In genomic region chr14:11510173-11510572, GRCm38 (mm10) we compare ENCODE assay signal across 10 mouse cellular contexts. TPM values are rescaled to one million over a fixed set of nuclear protein-coding genes. Genes with fewer than 3 reads are reported as not detected.
DNase-seq lines count a peak whose midpoint lies in the region.
"Had no signal": no experiment of that assay in that cellular context is flagged by ENCODE, and none has a peak within 500 bp of the region (broad histone marks: within the 10 kb centered on the region; RNA-seq: fewer than 3 reads in every experiment).

No protein-coding gene starts in this region.

- peak; percentile 4 for DNase-seq in cerebellum, adult 9-11 months
- no peak for DNase-seq in cerebellum, adult 11 months
- DNase-seq in kidney, postnatal 25 days: peak; percentile 15 to 47
- no peak for DNase-seq in kidney, postnatal 10 days
- DNase-seq in adrenal gland, postnatal 25 days: peak; percentile 50
- DNase-seq in heart, postnatal 25 days (ENCODE audit: low spot score): peak; percentile 9
- no peak for DNase-seq in thymus, postnatal 0 days (ENCODE audit: low spot score)
- no peak for DNase-seq in spleen, postnatal 10 days (ENCODE audit: low spot score in 2 of 2)
- DNase-seq: right cerebral cortex, postnatal 14 days; thymus, adult 2 months had no signal

- intact Hi-C loops in heart, postnatal 25 days (cut with DNase I): no loop called here

RNA-seq across cellular contexts. Expression of gene Ptprg, which starts 43.2 kb away (rescaled TPM):
- total RNA-seq in adrenal gland, postnatal 25 days (2021): 88.7 and 106 TPM in 2 replicates
- total RNA-seq in heart, postnatal 25 days (2021): 10 to 100 TPM; 58.0 to 62.3 TPM
- polyA plus RNA-seq in thymus, postnatal 0 days (2015; fragmentation: Nextera tagmentation; extraction: Ambion mirVana): 5.3 and 6.1 TPM in 2 replicates

Comparison
In these comparisons a context has a peak if more than half of its experiments do, and no peak if none do; other contexts are left out.
1. DNase-seq: peak in cerebellum, adult 9-11 months (single experiment), kidney, postnatal 25 days (2 of 2), adrenal gland, postnatal 25 days (single experiment) and heart, postnatal 25 days (single experiment); none in cerebellum, adult 11 months (single experiment), kidney, postnatal 10 days (single experiment), thymus, postnatal 0 days (single experiment) and spleen, postnatal 10 days (0 of 2).